Mouse (Mus musculus): Measurements from ENCODE around the gene Fam76b.
"Not testable (repeated sequence)": the region's sequence is repeated elsewhere in the genome, so short reads cannot be mapped to it uniquely, and the experiment has no call there.

Fam76b gene

GRCm38 (mm10) chr9:13827406-13828086, at the start of gene Fam76b:
TSS of gene Fam76b (plus strand) at chr9:13827716.
- in situ Hi-C loops (cut with MseI, MboI) = no loop called here

GRCm38 (mm10) chr9:13781985-13782384, 45.5 kb upstream of the Fam76b start:
- in situ Hi-C loops (cut with MseI, MboI) = no loop called here

DNA sequence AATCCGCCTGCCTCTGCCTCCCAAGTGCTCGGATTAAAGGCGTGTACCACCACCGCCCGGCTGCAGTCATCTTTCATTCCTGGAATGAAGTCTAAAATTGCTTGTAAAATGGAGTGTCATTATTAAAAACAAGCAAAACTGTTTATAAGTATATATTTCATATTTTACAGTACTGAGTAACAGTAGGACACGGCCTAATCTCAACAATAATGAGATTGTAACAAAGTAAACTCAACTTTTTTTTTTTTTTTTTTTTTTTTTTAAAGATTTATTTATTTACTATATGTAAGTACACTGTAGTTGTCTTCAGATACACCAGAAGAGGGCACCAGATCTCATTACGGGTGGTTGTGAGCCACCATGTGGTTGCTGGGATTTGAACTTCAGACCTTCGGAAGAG, 36.7 kb upstream of the Fam76b start:
- in situ Hi-C loops (cut with MseI, MboI) = not testable (repeated sequence)

DNA sequence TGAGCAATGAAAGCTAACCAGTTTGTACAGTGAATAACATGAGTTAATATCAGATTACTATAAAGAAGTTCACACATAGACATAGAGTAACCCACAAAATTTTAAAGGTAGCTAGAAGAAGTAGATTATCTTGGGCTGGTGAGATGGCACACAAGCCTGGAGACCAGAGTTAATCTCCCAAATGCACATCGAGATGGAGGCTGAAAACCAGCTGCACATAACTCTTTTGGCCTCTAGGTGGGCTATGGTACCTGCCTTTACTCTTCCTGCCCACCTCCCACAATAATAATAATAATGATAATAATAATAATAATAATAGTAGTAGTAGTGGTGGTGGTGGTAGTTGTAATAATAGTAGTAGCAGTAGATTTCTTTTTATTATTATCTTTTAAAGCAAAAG, 33.2 kb upstream of the Fam76b start:
- in situ Hi-C loops (cut with MseI, MboI) = no loop called here

- in situ Hi-C loops (cut with MseI, MboI) = no loop called here
These were observed 32.8 kb upstream of the Fam76b start for GRCm38 (mm10) chr9:13794756-13795155.

DNA sequence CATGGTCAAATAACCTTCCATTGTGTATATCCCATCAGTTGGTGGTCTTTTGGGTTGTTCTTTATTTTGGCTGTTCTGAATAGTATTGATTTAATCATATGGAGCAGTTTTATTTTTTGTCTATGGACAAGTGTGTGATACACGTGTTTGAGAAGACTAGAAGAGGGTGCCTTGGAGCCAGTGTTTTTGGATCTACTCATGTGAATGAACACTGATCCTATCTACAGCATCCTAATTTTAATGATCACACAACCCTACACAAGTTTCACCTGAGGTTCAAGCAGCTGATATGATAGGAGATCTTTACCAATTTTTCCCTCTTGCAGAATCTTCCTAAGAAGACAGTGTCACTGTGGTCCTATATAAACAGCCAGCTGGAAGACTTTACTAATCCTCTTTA, 23.0 kb upstream of the Fam76b start:
- in situ Hi-C loops (cut with MseI, MboI) = no loop called here

DNA sequence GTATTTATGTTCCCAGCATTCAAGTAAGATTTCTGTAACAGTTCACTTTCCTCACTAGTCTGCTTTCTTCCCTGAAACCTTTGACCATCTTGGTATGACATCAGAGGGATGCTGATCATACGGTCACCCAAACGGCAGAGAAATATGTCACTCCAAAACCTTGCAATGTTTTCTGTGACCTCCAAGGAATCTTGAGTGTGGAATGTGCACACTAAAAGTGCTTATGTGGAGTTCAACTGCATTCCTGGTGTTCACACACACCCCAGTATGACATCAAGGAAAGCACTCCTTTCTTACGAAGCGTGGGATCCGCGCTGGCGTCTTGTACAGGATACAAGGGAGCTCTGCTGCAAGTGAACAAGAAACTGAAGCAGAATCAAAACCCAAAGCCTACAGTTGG, 20.7 kb upstream of the Fam76b start:
- in situ Hi-C loops (cut with MseI, MboI) = no loop called here

GRCm38 (mm10) chr9:13807657-13808056, 19.9 kb upstream of the Fam76b start:
- in situ Hi-C loops (cut with MseI, MboI) = no loop called here

DNA sequence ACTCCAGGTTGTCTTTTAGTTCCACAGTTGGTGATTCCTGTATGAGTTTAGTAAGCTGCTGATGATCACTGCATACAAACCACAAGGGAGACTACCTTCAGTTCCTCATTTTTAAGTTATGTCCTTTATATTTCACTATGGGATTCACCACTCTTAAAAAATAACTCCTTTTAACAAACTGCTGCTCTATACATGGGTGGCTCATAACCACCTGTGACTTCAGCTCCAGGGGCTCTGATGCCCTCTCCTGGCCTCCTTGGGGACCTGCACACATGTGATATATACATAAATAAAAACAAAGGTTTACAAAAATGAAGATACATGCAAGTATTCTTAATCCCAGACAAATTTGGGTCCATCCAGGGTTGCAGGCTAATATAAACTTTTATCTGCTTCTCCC, 17.6 kb upstream of the Fam76b start:
- in situ Hi-C loops (cut with MseI, MboI) = no loop called here

GRCm38 (mm10) chr9:13818369-13818768, 9.1 kb upstream of the Fam76b start:
- in situ Hi-C loops (cut with MseI, MboI) = no loop called here

- in situ Hi-C loops (cut with MseI, MboI) = no loop called here
These were observed 6.7 kb upstream of the Fam76b start for GRCm38 (mm10) chr9:13820774-13821173.

DNA sequence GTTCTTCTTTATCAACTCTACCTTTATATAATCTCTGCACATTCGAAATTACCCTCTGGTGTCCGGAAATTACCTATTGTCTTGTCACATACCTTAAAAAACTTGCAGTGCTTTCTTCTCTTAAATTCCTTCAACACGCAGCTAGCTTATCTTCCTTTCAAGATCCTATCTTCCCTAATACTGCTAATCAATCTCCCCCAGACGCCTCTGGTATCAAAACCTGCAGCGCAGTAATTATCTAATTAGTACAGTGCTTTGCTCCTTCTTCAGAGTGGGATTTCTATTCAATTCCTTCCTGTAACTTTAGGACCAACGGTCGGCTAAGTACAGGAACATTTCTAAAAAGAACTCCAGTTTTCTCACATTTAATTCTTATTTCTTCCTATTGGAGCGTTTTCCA, 1.6 kb upstream of the Fam76b start:
- in situ Hi-C loops (cut with MseI, MboI) = no loop called here

- in situ Hi-C loops (cut with MseI, MboI) = no loop called here
These were observed 1.1 kb upstream of the Fam76b start for GRCm38 (mm10) chr9:13826391-13826805.

DNA sequence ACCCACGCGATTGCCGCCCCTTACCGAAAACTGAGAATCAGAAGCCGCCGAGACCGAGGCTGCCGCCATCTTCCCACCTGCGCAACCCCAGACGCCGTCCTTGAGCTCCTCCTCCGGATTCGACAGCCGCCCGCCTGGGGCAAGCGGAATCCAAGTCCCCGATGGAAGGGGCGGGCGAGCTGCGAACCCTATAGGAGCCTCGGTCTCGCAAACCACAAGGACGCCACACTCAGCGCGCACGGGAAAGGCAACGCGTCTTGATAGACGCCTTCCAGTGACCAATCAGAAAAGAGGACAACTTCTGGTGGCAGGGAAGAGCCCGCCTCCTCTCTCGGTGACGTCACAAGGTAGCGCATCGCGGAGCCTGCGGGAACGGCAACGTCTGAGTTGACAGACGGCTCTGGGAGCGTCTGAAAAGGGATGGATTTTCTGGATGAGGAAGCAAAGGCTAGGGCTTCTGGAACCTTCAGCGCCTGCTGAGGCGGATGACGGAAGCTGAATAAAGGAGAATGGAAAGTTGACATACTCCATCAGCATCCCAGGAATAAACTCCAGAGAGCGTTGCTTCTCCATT, 597 bp upstream of the Fam76b start, which contains the start of gene Cep57:
Gene Cep57, minus strand, starts transcription at position 276 of the 574 bp plus-strand sequence.
- in situ Hi-C loops (cut with MseI, MboI) = no loop called here

DNA sequence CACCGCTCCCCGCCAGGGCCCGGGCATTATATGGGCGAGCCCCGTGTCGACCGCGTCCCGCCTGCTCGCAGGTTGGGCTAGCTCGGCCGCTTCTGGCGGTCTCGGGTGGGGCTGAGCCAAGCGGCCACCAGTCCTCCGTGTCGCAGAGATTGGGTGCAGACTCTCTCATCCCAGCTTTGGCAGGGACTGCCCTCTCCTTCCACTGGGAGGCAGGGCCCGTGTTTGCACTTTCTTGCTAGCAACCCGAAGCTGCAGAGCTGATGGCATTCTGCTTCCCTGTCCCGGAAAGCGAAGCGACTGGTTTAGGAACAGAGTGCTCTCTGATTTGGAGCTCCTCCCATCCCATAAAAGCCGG, 548 bp downstream of the Fam76b start:
- in situ Hi-C loops (cut with MseI, MboI) = no loop called here

DNA sequence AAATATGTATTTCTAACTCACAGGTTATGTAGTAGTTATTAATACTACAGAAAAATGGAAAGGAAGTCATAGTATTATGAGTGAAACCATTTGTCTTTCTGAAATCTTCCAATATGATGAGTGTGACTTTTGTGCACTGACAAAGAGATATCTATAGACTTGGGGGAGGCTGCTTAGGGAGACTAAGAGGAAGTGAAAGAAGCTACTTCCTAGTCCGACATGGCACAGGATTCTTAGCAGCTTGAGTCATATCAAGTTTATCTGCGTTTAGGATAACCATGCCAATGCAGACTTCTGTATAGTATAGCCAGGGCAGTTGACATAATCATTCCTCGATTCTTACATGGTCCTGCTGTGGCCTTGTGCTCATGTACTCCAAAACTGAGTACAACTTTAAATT, 7.7 kb downstream of the Fam76b start:
- in situ Hi-C loops (cut with MseI, MboI) = no loop called here

DNA sequence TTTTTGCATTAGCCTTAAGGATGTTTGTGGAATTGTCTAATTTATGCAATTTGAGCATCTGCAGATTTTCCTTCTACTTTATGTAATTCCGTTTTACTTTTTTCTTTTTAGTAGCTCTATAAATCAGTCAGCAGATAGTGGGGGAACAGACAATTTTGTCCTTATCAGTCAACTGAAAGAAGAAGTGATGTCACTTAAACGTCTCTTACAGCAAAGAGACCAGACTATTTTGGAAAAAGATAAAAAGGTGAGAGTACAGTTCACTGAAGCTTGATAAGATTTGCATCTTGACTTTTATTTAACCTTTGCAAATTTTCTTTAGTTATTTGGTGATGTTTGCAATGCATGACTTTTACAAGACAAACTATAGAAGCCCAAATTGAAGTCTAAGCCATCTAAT, 9.2 kb downstream of the Fam76b start:
- in situ Hi-C loops (cut with MseI, MboI) = no loop called here

DNA sequence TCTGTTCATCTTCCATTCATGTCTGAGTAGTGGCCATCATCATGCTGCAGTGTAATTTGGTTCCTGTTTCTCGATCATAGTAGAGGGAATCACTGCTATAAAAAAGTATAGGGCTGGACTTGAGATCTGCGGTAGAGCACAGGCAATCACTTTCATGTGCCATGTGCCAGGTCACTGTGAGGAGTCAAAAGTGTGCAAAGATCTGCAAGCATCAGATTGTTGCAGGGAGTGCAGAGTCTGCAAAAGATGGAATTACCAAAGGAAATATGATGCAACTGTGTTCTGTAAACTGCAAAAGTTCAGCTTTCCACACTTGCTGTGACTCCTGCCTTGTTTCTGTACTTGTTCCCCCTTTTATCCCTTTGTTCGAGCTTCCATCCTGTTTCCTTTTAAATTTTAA, 20.1 kb downstream of the Fam76b start:
- in situ Hi-C loops (cut with MseI, MboI) = no loop called here

- in situ Hi-C loops (cut with MseI, MboI) = no loop called here
These were observed 21.3 kb downstream of the Fam76b start for GRCm38 (mm10) chr9:13848481-13849480.

DNA sequence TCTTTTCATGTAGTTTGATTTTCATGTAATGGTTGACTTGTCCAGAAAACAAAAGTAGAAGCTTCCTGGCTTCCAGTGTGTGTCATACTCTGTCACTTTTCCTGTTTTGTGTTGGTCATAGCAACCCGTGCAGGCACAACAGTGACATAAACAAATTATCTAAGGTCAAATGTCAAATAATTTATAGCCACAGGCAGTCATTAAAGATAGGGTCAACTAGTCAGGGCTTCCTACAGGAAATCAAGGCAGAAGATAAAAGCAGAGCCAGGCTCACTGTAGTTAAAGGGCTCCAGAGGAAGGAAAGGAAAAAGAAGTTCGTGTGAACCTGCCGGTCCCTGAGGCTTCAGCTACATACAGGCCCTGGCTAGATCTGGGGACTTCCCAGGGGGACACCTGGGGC, 26.4 kb downstream of the Fam76b start:
- in situ Hi-C loops (cut with MseI, MboI) = no loop called here

DNA sequence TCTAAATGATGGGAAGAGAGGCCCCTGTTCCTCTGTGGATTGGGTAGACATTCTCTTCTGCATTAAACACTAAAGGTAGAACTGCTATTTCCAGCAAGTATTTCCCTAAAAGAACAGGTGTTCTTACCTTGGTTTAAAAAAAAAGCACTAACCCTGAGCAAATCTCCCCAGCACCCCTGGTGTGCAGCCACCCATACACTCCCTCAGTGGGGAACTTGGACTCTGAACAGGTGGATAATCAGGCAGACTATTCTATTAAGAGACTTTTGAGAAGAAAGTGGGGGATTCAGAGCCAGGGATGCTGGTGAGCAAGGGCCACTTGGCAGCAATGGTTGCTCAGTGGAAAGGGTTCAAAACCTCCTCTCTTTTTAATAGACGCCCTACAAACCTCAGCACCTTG, 28.7 kb downstream of the Fam76b start:
- in situ Hi-C loops (cut with MseI, MboI) = no loop called here

DNA sequence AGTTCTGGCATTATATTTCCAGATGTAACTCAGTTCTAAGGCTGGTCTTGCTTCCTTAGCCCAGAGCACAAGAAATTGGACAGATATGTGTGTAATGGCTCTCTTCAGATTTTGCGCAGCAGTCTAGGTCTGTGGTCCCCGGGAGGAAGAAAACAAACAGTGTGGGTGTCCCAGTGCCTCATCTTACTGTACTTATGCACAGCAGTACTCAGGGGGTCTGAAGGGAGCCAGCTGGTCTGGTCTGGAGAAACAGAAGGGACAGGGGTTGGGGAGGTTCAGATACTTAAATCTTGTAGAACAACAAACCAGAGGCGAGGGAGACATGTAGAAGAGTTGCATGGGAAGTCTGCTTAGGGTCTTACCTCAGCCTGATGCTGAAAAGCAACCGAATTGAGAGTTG, 29.3 kb downstream of the Fam76b start:
- in situ Hi-C loops (cut with MseI, MboI) = no loop called here

GRCm38 (mm10) chr9:13867646-13868045, 40.1 kb downstream of the Fam76b start:
- in situ Hi-C loops (cut with MseI, MboI) = no loop called here
